Mouse (Mus musculus) small intestine, adult 2 months (tissue): ENCODE results near the gene Tspan11.

Experiments
- CTCF ChIP-seq: fragments of 200-500 bp; IDR thresholded peaks from 2 replicates; pipeline ENCODE4 v1.5.1; 2012; ENCODE audit warnings: low read depth, mild to moderate bottlenecking, control low read depth, inconsistent platforms, low read length, moderate library complexity, mixed read lengths; ENCODE audit not compliant: insufficient replicate concordance, insufficient read length; ENCODE audit errors: extremely low read depth
- POLR2A ChIP-seq: fragments of 200-500 bp; IDR thresholded peaks from 2 replicates; pipeline ENCODE4 v1.6.1; 2012; ENCODE audit warnings: low read depth, mild to moderate bottlenecking, control low read depth, inconsistent platforms, low read length, moderate library complexity

DNA sequence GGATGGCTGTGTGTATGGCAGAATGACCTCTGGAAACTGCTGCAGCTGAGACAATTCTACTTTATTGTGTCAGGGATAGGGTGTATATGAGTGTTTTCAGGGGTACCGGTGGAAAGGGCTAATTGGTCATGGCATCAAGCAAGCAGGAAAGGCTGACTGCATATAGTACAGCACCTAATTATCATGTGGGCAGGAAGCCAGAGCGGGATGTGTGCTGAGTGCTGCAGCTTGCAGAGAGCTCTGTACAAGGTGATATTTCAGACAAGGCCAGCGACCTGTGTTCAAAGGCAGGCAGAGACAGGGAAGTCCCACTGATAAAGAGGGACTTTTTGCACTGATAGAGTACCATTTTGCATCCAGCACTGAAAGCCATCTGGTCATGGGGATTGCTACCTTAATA, 13.9 kb downstream of the Tspan11 start:
- no peak for TF ChIP-seq POLR2A
- no peak for TF ChIP-seq CTCF
